Mouse (Mus musculus) kidney, adult 2 months (tissue): ENCODE measurements around the gene Chgb. TPM values are rescaled to one million over a fixed set of nuclear protein-coding genes. Genes with fewer than 3 reads are reported as not detected.
A peak's percentile ranks its signal among the peaks of the same experiment; 100 is the strongest.

ENCODE experiments used
- DNase-seq: peaks from one replicate; pipeline ENCODE4 v3.0.0; 2021
- H3K27ac ChIP-seq: fragments of 200-500 bp; 2 replicates; pipeline ENCODE4 v1.5.1; 2012; ENCODE audit warnings: low read depth, low read length, control low read depth, inconsistent platforms; ENCODE audit not compliant: insufficient read depth
- H3K27me3 ChIP-seq: fragments of 200-500 bp; replicated peaks from 2 replicates; pipeline ENCODE4 v1.6.1; 2012; ENCODE audit warnings: mild to moderate bottlenecking, moderate library complexity, low read length, inconsistent platforms; ENCODE audit not compliant: control insufficient read depth, insufficient read depth
- H3K36me3 ChIP-seq: fragments of 200-500 bp; 2 replicates; pipeline ENCODE4 v1.6.1; 2012; ENCODE audit warnings: mild to moderate bottlenecking, moderate library complexity, low read length, inconsistent platforms; ENCODE audit not compliant: control insufficient read depth, insufficient read depth
- H3K4me1 ChIP-seq: fragments of 200-500 bp; 2 replicates; pipeline ENCODE4 v1.6.1; 2011; ENCODE audit warnings: low read length; ENCODE audit not compliant: control insufficient read depth, insufficient read depth
- H3K4me3 ChIP-seq: fragments of 200-500 bp; 2 replicates; pipeline ENCODE4 v1.5.1; 2011; ENCODE audit warnings: mild to moderate bottlenecking, low read depth, low read length, control low read depth; ENCODE audit not compliant: insufficient read depth
- CTCF ChIP-seq: fragments of 200-500 bp; conservative IDR thresholded peaks from 2 replicates; pipeline ENCODE4 v1.5.1; 2011; ENCODE audit warnings: low read depth, mild to moderate bottlenecking, control low read depth, low read length, moderate library complexity, mixed read lengths; ENCODE audit not compliant: insufficient read depth, insufficient read length
- POLR2A ChIP-seq: fragments of 200-500 bp; IDR thresholded peaks from one replicate; pipeline ENCODE4 v1.6.1; 2011; ENCODE audit warnings: low read depth, low read length, control low read depth
- WGBS: fragments of 180-500 bp; shearing (Covaris S2); methylation state at CpG from one replicate; pipeline ENCODE4 v1.1.7; 2018; 5-methylcytosine and 5-hydroxymethylcytosine counted together
- polyA plus RNA-seq: library from polyadenylated mRNA; depleted of rRNA; stranded (reverse); fragments of >200 nt; gene quantifications from 2 replicates; pipeline ENCODE4 v1.2.3, GENCODE M21; 2012; rRNA removed

Gene Chgb
- polyA plus RNA-seq, 1 experiment = 0.19 TPM

GRCm38 (mm10) chr2:132784039-132784438, 3.0 kb downstream of the Chgb start:
- 82% methylated on average over 6 of the region's 6 CpGs for WGBS
- no peak for DNase-seq

GRCm38 (mm10) chr2:132793441-132794203, 12.5 kb downstream of the Chgb start:
- Histone ChIP-seq H3K4me3 (no peak overlapping the region), H3K27me3 (no peaks in the 10 kb centered on the region), H3K4me1 (no peaks in the 10 kb centered on the region), H3K36me3 (no peaks in the 10 kb centered on the region), H3K27ac (no peak overlapping the region)
- DNase-seq = no peak
- WGBS = 85% methylated on average over 19 of the region's 19 CpGs
- TF ChIP-seq POLR2A (no peak), CTCF (no peak)

More at GRCm38 (mm10) chr2:132784039-132784438, 3.0 kb downstream of the Chgb start:
- Histone ChIP-seq H3K4me1 (no peaks in the 10 kb centered on the region), H3K27me3 (no peaks in the 10 kb centered on the region), H3K4me3 (no peak overlapping the region), H3K36me3 (no peaks in the 10 kb centered on the region), H3K27ac (no peak overlapping the region)
- TF ChIP-seq CTCF = no peak
- no peak for TF ChIP-seq POLR2A

- DNase-seq = no peak
- no peaks in the 10 kb centered on the region for H3K36me3 ChIP-seq
- TF ChIP-seq CTCF (no peak), POLR2A (no peak)
- H3K4me1 ChIP-seq = no peaks in the 10 kb centered on the region
- H3K27ac ChIP-seq = no peak overlapping the region
- 85% methylated on average over 7 of the region's 7 CpGs for WGBS
- no peaks in the 10 kb centered on the region for H3K27me3 ChIP-seq
- H3K4me3 ChIP-seq = no peak overlapping the region
Observed at GRCm38 (mm10) chr2:132794204-132794586, 13.1 kb downstream of the Chgb start.

- TF ChIP-seq CTCF = no peak
- no peak for TF ChIP-seq POLR2A
- no peak overlapping the region for H3K27ac ChIP-seq
- no peaks in the 10 kb centered on the region for H3K4me1 ChIP-seq
- no peaks in the 10 kb centered on the region for H3K27me3 ChIP-seq
- no peak for DNase-seq
- no peak overlapping the region for H3K4me3 ChIP-seq
- 93% methylated on average over 2 of the region's 2 CpGs for WGBS
- H3K36me3 ChIP-seq = peaks cover 4% of the 10 kb centered on the region
Observed at GRCm38 (mm10) chr2:132802976-132803375, 21.9 kb downstream of the Chgb start.

- DNase-seq = peak; percentile 96
Observed at GRCm38 (mm10) chr2:132815608-132816314, 34.7 kb downstream of the Chgb start, which contains the start of the genes Trmt6 and Mcm8. TSS of gene Trmt6 (minus strand) at chr2:132816055. TSS of gene Mcm8 (plus strand) at chr2:132816141.

GRCm38 (mm10) chr2:132841071-132841470, 60.0 kb downstream of the Chgb start:
- Histone ChIP-seq H3K4me3 (no peak overlapping the region), H3K27me3 (no peaks in the 10 kb centered on the region), H3K4me1 (no peaks in the 10 kb centered on the region), H3K27ac (no peak overlapping the region), H3K36me3 (no peaks in the 10 kb centered on the region)
- no peak for TF ChIP-seq CTCF
- TF ChIP-seq POLR2A = no peak
- 90% methylated on average over 4 of the region's 4 CpGs for WGBS
- no peak for DNase-seq

More at GRCm38 (mm10) chr2:132815608-132816314, 34.7 kb downstream of the Chgb start, which contains the start of the genes Trmt6 and Mcm8:
- H3K4me1 ChIP-seq = no peaks in the 10 kb centered on the region; the same call in 1 of the 2 replicates
- WGBS = under 1% methylated on average over 59 of the region's 59 CpGs
- H3K4me3 ChIP-seq = peak within 1 kb of the TSS; percentile 98
- TF ChIP-seq CTCF (peak; percentile 21; the same call in 1 of the 2 replicates), POLR2A (no peak)
- no peak within 1 kb of the TSS for H3K27ac ChIP-seq
- H3K36me3 ChIP-seq = no peaks in the 10 kb centered on the region
- no peaks in the 10 kb centered on the region for H3K27me3 ChIP-seq

Other genes starting within 250 kb of the Chgb start
- gene Gpcpd1, start 193.5 kb upstream of the Chgb start, polyA plus RNA-seq = 5.3 and 6.1 TPM in 2 replicates
- 12.9 and 15.3 TPM in 2 replicates for gene Shld1, start 94.3 kb upstream of the Chgb start, polyA plus RNA-seq
- 2.9 and 4.3 TPM in 2 replicates for gene Trmt6, start 34.8 kb downstream of the Chgb start, polyA plus RNA-seq
- 0.77 and 0.88 TPM in 2 replicates for gene Mcm8, start 34.9 kb downstream of the Chgb start, polyA plus RNA-seq
- 32.6 and 37.4 TPM in 2 replicates for gene Crls1, start 65.4 kb downstream of the Chgb start, polyA plus RNA-seq
- 0.79 and 0.86 TPM in 2 replicates for gene Lrrn4, start 99.6 kb downstream of the Chgb start, polyA plus RNA-seq
- 13.7 and 17.6 TPM in 2 replicates for gene Fermt1, start 164.6 kb downstream of the Chgb start, polyA plus RNA-seq